Mouse (Mus musculus): Measurements from ENCODE around the gene Mknk1.
A peak's percentile ranks its signal among the peaks of the same experiment; 100 is the strongest.

Mknk1 gene

GRCm38 (mm10) chr4:115897901-115898631 is 59.1 kb downstream of the Mknk1 start:
- DNase-seq = no peak

- peak; percentile 24 to 76 for DNase-seq
Observed at GRCm38 (mm10) chr4:115902816-115903215, 63.8 kb downstream of the Mknk1 start.

GRCm38 (mm10) chr4:115904375-115904774 is 65.4 kb downstream of the Mknk1 start:
- no peak for DNase-seq

- DNase-seq = no peak
Observed at GRCm38 (mm10) chr4:115905701-115906100, 66.7 kb downstream of the Mknk1 start.

GRCm38 (mm10) chr4:115906791-115907190 is 67.8 kb downstream of the Mknk1 start:
- DNase-seq = no peak

GRCm38 (mm10) chr4:115907994-115908393 is 69.0 kb downstream of the Mknk1 start:
- DNase-seq = no peak

- no peak for DNase-seq
Observed at GRCm38 (mm10) chr4:115908641-115909040, 69.6 kb downstream of the Mknk1 start.

- no peak for DNase-seq
Observed at GRCm38 (mm10) chr4:115911586-115911985, 72.6 kb downstream of the Mknk1 start.

- DNase-seq = no peak
Observed at GRCm38 (mm10) chr4:115919911-115920310, 80.9 kb downstream of the Mknk1 start.

GRCm38 (mm10) chr4:115922688-115923087 is 83.7 kb downstream of the Mknk1 start:
- DNase-seq = no peak

GRCm38 (mm10) chr4:115923262-115923880 is 84.4 kb downstream of the Mknk1 start:
- no peak for DNase-seq

GRCm38 (mm10) chr4:115927637-115928036 is 88.6 kb downstream of the Mknk1 start:
- no peak for DNase-seq
